8 mouse cellular contexts compared by ENCODE assay signal in the genomic region with DNA sequence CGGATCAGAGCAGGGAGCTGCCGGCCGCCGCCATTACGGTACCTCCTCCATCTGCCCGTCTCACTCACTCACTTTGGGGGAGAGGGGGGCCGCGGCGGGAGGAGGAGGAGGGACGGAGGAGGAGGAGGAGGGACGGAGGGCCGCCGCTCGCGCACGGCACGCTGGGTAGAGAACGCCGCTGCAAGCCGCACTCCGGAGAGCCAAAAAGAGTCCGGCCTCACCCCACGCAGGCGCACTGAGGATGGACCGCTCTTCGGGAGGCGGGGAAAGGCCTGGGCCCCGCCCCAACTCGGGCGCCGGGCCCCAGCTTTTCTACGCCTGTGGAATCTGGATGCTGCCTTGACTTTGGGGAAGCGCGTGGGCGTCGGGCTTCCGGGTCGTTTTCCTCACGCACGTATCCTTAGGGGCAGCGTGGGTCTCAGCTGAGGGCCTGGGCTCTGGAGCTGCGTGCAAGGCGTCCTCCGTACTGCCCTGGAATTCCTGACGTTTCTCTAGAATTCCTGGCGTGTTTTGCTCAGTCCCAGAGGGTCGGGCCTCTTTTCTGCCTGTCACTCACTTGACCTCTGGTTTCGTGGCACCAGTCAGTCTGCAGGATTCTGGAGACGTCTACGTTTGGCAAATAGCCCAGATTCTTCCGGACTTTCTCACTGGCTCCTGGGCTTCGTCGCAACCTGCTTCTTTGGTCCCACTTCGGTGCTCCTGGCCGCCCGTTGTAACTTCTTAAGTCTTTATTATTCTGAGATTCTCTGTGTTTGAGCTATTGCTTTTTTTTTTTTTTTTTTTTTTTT. TPM values are rescaled to one million over a fixed set of nuclear protein-coding genes. Genes with fewer than 3 reads are reported as not detected.
DNase-seq lines count a peak whose midpoint lies in the region; ATAC-seq lines count a peak whose summit lies in the region.

A gene (minus strand): TSS at position 53 of the 788 bp plus-strand sequence.

- peak; percentile 94 for ATAC-seq in heart, embryonic 13.5 days (ENCODE audit: extremely low read depth, insufficient number of reproducible peaks, low FRiP score, low TSS enrichment)
- ATAC-seq in liver, embryonic 12.5 days = peak; percentile 93
- ATAC-seq in stomach, embryonic 15.5 days (ENCODE audit: insufficient read depth, low FRiP score, low read depth) = peak; percentile 96

- under 1% methylated on average over 56 of the region's 56 CpGs for WGBS in heart, embryonic 13.5 days
- under 1% methylated on average over 51 of the region's 56 CpGs for WGBS in liver, embryonic 12.5 days (ENCODE audit: insufficient replicate concordance)
- under 1% methylated on average over 50 of the region's 56 CpGs for WGBS in stomach, embryonic 15.5 days

- peak within 1 kb of the TSS; percentile 87 for H3K4me2 ChIP-seq in heart, embryonic 13.5 days
- peak within 1 kb of the TSS; percentile 83 for H3K4me2 ChIP-seq in liver, embryonic 12.5 days
- peak within 1 kb of the TSS; percentile 59 for H3K4me2 ChIP-seq in stomach, embryonic 15.5 days

- peak within 1 kb of the TSS; percentile 100 for H3K9ac ChIP-seq in heart, embryonic 13.5 days
- peak within 1 kb of the TSS; percentile 100 for H3K9ac ChIP-seq in liver, embryonic 12.5 days
- peak within 1 kb of the TSS; percentile 98 for H3K9ac ChIP-seq in stomach, embryonic 15.5 days

- H3K36me3 ChIP-seq in heart, embryonic 13.5 days = 0 out of 2 replicates have a peak, but pooled peaks cover 2% of the 10 kb centered on the region
- no peaks in the 10 kb centered on the region; the same call in 1 of the 2 replicates for H3K36me3 ChIP-seq in liver, embryonic 12.5 days
- no peaks in the 10 kb centered on the region for H3K36me3 ChIP-seq in stomach, embryonic 15.5 days

- no peaks in the 10 kb centered on the region for H3K9me3 ChIP-seq in heart, embryonic 13.5 days
- H3K9me3 ChIP-seq in liver, embryonic 12.5 days (replicated peaks) = no peaks in the 10 kb centered on the region
- H3K9me3 ChIP-seq in stomach, embryonic 15.5 days = no peaks in the 10 kb centered on the region

- H3K27ac ChIP-seq in brown adipose tissue, adult 24 weeks (replicated peaks; ENCODE audit: low read depth, low read length) = peak within 1 kb of the TSS; percentile 94
- H3K27ac ChIP-seq in heart, embryonic 13.5 days (replicated peaks) = peak within 1 kb of the TSS; percentile 100
- H3K27ac ChIP-seq in liver, embryonic 12.5 days = peak within 1 kb of the TSS; percentile 99
- H3K27ac ChIP-seq in stomach, embryonic 15.5 days = peak within 1 kb of the TSS; percentile 99

- DNase-seq in CD4-positive, CD25-positive, alpha-beta regulatory T cell, adult 2 months (ENCODE audit: low read depth, low spot score) = peak; percentile 97
- DNase-seq in fat pad, adult 2 months (ENCODE audit: extremely low read depth, low read depth, low spot score) = peak; percentile 67
- DNase-seq in kidney, postnatal 10 days = peak; percentile 98
- peak; percentile 91 to 94 for DNase-seq in natural killer cell, adult 2 months (ENCODE audit: low spot score in 2 of 2)

- peaks cover 18% of the 10 kb centered on the region for H3K4me1 ChIP-seq in brown adipose tissue, adult 24 weeks (ENCODE audit: control insufficient read depth, insufficient read depth, insufficient read length, low read length)
- peaks cover 56% of the 10 kb centered on the region for H3K4me1 ChIP-seq in heart, embryonic 13.5 days
- peaks cover 56% of the 10 kb centered on the region for H3K4me1 ChIP-seq in liver, embryonic 12.5 days
- peaks cover 3% of the 10 kb centered on the region; the same call in 1 of the 2 replicates for H3K4me1 ChIP-seq in stomach, embryonic 15.5 days

- H3K27me3 ChIP-seq in heart, embryonic 13.5 days (replicated peaks) = no peaks in the 10 kb centered on the region
- no peaks in the 10 kb centered on the region for H3K27me3 ChIP-seq in liver, embryonic 12.5 days (replicated peaks)
- H3K27me3 ChIP-seq in stomach, embryonic 15.5 days (replicated peaks) = no peaks in the 10 kb centered on the region

- H3K4me3 ChIP-seq in brown adipose tissue, adult 24 weeks (ENCODE audit: insufficient read depth, low read depth, low read length) = peak within 1 kb of the TSS; percentile 90
- peak within 1 kb of the TSS; percentile 99 for H3K4me3 ChIP-seq in heart, embryonic 13.5 days
- H3K4me3 ChIP-seq in liver, embryonic 12.5 days = peak within 1 kb of the TSS; percentile 99
- H3K4me3 ChIP-seq in stomach, embryonic 15.5 days (replicated peaks) = peak within 1 kb of the TSS; percentile 98

RNA-seq across cellular contexts. Expression of the gene that starts here (rescaled TPM):
- polyA plus RNA-seq in brown adipose tissue, adult 24 weeks (2012; ENCODE audit: insufficient read depth, insufficient read length, missing spikeins) = 61.5 and 67.4 TPM in 2 replicates
- polyA plus RNA-seq in heart, embryonic 13.5 days (2015; fragmentation: Nextera tagmentation; extraction: Ambion mirVana) = 37.3 and 40.0 TPM in 2 replicates
- polyA plus RNA-seq in liver, embryonic 12.5 days (2016; fragmentation: Nextera tagmentation; extraction: Ambion mirVana) = 27.3 and 28.3 TPM in 2 replicates
- 38.9 and 40.6 TPM in 2 replicates for polyA plus RNA-seq in stomach, embryonic 15.5 days (2015; fragmentation: Nextera tagmentation; extraction: Ambion mirVana)

Comparison
In these comparisons a context has a peak if more than half of its experiments do, and no peak if none do; other contexts are left out.
1. Peak in every context shown above with its lines: DNase-seq, ATAC-seq, H3K4me3 ChIP-seq and H3K27ac ChIP-seq.